Mouse (Mus musculus) C2C12 (cell line): ENCODE measurements around the gene C4b. TPM values are rescaled to one million over a fixed set of nuclear protein-coding genes. Genes with fewer than 3 reads are reported as not detected.
"Not testable (repeated sequence)": the region's sequence is repeated elsewhere in the genome, so short reads cannot be mapped to it uniquely, and the experiment has no call there.

Experiments
- H3K27me3 ChIP-seq: one replicate; pipeline ENCODE4 v1.6.1; 2011; ENCODE audit not compliant: control insufficient read depth, insufficient read depth, insufficient read length
- H3K36me3 ChIP-seq: one replicate; pipeline ENCODE4 v1.6.1; 2011; ENCODE audit not compliant: control insufficient read depth, insufficient read depth
- H3K4me3 ChIP-seq: one replicate; pipeline ENCODE4 v1.5.1; 2011; ENCODE audit warnings: mild to moderate bottlenecking, control low read depth; ENCODE audit not compliant: poor library complexity, insufficient read depth, severe bottlenecking
- H3K79me2 ChIP-seq: one replicate; pipeline ENCODE4 v1.6.1; 2011; ENCODE audit not compliant: control insufficient read depth, insufficient read depth
- H3K79me3 ChIP-seq: one replicate; pipeline ENCODE4 v1.6.1; 2011; ENCODE audit warnings: low read depth, control low read depth
- H3ac ChIP-seq: one replicate; pipeline ENCODE3; 2011; ENCODE audit warnings: low read depth; ENCODE audit not compliant: control insufficient read depth, insufficient read length
- CEBPB ChIP-seq: IDR thresholded peaks from one replicate; pipeline ENCODE4 v1.6.1; 2011; ENCODE audit warnings: low read depth, mild to moderate bottlenecking, control low read depth, moderate library complexity
- CTCF ChIP-seq: IDR thresholded peaks from one replicate; pipeline ENCODE4 v1.5.1; 2011; ENCODE audit not compliant: control insufficient read depth, insufficient read depth, insufficient read length
- FOSL1 ChIP-seq: IDR thresholded peaks from one replicate; pipeline ENCODE4 v1.8.0; 2011; ENCODE audit warnings: mild to moderate bottlenecking, low read length; ENCODE audit not compliant: poor library complexity, insufficient read depth, severe bottlenecking
- MAX ChIP-seq: IDR thresholded peaks from one replicate; pipeline ENCODE4 v1.6.1; 2011; ENCODE audit warnings: mild to moderate bottlenecking, control low read depth
- MYOD1 ChIP-seq: IDR thresholded peaks from one replicate; pipeline ENCODE4 v1.6.1; 2011; ENCODE audit warnings: low read depth; ENCODE audit not compliant: control insufficient read depth, insufficient read length
- MYOG ChIP-seq: IDR thresholded peaks from one replicate; pipeline ENCODE4 v1.6.1; 2011; ENCODE audit not compliant: control insufficient read depth, insufficient read length; ENCODE audit errors: extremely low read depth
- USF1 ChIP-seq: IDR thresholded peaks from one replicate; pipeline ENCODE4 v1.6.1; 2011; ENCODE audit warnings: low read depth, mild to moderate bottlenecking, control low read depth, moderate library complexity
- polyA plus RNA-seq: library from polyadenylated mRNA; unstranded; fragments of >200 nt; fragmentation: generic; extraction: Trizol; gene quantifications from one replicate; pipeline ENCODE4 v1.2.1, GENCODE M21; 2012; ENCODE audit warnings: missing spikeins

C4b gene
- polyA plus RNA-seq, 1 experiment, result not detected

DNA sequence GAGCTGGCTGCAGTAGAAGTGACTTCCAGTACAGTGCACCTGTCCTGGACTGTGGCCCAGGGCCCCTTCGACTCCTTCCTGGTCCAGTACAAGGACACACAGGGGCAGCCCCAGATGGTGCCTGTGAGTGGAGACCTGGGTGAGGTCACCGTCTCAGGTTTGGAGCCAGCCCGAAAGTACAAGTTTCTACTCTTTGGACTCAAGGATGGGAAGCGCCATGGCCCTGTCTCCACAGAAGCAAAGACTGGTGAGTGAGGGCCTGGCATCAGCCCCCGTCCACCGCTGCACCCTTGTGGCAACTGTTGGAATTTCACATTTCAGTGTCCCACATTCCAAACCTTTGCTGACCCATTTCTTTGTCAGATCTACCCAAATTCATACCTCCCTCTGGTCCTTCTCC is 30.7 kb downstream of the C4b start:
- Histone ChIP-seq H3K36me3 (no peaks in the 10 kb centered on the region), H3K4me3 (no peak overlapping the region), H3K79me3 (no peaks in the 10 kb centered on the region), H3K79me2 (no peaks in the 10 kb centered on the region), H3K27me3 (peaks cover 28% of the 10 kb centered on the region), H3ac (no peak overlapping the region)
- TF ChIP-seq MAX (no peak), MYOG (no peak), MYOD1 (no peak), CTCF (no peak), USF1 (no peak), FOSL1 (no peak), CEBPB (no peak)

DNA sequence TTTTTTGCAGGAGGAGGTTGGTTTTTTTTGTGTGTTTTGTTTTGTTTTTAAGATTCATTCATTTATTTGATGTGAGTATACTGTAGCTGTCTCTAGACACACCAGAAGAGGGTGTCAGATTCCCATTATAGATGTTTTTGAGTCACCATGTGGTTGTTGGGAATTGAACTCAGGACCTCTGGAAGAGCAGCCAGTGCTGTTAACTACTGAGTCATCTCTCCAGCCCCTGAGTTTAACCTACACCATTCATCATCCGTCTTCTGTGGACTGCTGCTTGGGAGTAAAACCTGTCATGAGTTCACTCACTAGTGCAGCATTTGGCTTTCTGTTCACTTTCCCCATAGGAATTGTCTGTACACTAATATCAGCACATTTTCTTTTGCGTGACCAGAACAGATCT is 37.2 kb downstream of the C4b start:
- H3ac ChIP-seq, H3K79me3 ChIP-seq, H3K79me2 ChIP-seq, H3K4me3 ChIP-seq, H3K36me3 ChIP-seq: not testable (repeated sequence)
- H3K27me3 ChIP-seq, result peaks cover 20% of the 10 kb centered on the region

DNA sequence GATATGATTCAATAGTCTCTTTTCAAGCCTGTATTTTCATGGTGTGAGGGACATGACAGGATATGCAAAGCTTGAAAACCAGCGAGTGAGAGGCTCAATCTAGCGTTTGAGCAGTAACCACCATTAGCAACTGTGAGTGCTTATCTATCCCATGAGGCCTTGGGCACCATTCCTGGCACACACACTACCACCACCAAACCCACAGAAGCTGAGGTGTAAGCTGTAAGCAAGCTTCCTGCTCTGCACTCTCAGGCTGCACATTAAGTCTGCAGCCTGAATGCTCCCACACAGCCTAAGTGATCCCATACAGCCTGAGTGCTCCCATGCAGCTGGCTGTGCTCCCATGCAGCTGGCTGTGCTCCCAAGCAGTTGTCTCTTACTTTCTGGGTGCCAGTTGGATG is 43.0 kb downstream of the C4b start:
- H3K79me3 ChIP-seq, result no peaks in the 10 kb centered on the region
- TF ChIP-seq MYOD1 (no peak), CTCF (no peak)

DNA sequence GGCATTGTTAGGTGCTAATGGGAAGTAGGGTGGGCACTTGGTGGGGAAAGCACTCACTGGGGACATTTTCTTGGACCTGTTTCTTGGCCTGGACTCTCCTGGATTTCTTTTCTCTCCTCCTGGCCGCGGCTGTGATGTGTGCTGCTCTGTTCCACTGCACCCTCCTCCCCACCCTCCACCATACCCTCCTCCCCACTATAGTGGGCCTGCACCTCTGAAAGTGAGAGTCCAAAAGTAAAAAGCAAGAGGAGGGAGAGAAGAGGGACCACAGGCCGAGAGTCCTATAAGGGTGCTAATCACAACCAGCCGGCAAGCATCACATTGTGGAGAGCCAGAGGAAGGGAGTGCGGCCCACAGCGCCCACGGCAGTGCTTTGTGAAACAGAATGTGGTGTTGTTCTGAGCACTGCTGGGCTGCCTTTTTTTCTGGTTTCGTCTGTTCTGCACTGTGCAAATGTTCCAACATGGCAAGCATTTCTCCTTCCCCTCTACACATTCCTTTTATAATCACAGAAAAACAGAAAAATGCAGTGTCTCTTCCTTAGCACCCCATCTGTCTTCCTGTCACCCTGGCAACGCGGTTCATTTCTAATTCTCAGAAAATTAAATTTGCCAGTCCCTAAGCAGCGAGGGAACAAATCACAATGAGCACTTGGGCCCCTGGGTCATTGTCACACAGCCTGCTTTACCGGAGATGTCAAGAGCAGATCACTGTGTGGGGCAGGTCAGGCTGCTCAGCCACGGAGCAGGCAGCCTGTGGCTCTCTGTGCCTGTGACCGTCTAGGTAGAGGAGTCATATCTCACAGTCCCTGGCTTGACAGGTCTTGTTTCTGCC is 43.9 kb downstream of the C4b start:
- H3K79me2 ChIP-seq, result no peaks in the 10 kb centered on the region
- H3K36me3 ChIP-seq, result no peaks in the 10 kb centered on the region
- TF ChIP-seq CEBPB (no peak), USF1 (no peak), MAX (no peak), MYOG (no peak), MYOD1 (no peak), CTCF (no peak), FOSL1 (no peak)
- H3ac ChIP-seq, result no peak overlapping the region
- H3K79me3 ChIP-seq, result no peaks in the 10 kb centered on the region
- peaks cover 64% of the 10 kb centered on the region for H3K27me3 ChIP-seq
- H3K4me3 ChIP-seq, result no peak overlapping the region

More for the DNA sequence above, 43.0 kb downstream of the C4b start:
- no peak overlapping the region for H3K4me3 ChIP-seq
- H3K36me3 ChIP-seq, result no peaks in the 10 kb centered on the region
- no peak overlapping the region for H3ac ChIP-seq
- H3K27me3 ChIP-seq, result peaks cover 60% of the 10 kb centered on the region
- no peaks in the 10 kb centered on the region for H3K79me2 ChIP-seq

DNA sequence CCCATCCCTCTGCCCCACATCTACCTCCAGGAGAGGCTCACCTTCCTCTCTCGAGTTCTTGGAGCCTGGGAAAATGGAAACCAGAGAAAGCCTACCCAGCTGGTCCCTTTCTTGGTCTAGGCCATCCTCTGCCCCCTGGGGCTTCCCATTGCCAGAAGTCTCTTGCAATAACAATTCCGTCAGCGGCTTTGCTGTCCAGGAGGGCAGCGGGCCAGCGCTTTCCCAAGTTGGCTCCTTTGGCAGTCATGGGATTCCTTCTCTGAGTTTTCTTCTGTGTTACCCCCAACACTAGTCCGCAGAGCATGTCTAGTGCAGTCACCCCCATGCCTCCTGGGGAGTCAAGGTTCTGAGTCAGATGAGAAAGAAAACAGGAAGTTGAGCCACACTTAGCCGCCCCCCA is 50.8 kb downstream of the C4b start:
- no peak overlapping the region for H3K4me3 ChIP-seq
- H3ac ChIP-seq, result no peak overlapping the region
- no peaks in the 10 kb centered on the region for H3K79me2 ChIP-seq
- peaks cover 74% of the 10 kb centered on the region for H3K27me3 ChIP-seq
- TF ChIP-seq CEBPB, result no peak
- H3K36me3 ChIP-seq, result no peaks in the 10 kb centered on the region
- H3K79me3 ChIP-seq, result no peaks in the 10 kb centered on the region

DNA sequence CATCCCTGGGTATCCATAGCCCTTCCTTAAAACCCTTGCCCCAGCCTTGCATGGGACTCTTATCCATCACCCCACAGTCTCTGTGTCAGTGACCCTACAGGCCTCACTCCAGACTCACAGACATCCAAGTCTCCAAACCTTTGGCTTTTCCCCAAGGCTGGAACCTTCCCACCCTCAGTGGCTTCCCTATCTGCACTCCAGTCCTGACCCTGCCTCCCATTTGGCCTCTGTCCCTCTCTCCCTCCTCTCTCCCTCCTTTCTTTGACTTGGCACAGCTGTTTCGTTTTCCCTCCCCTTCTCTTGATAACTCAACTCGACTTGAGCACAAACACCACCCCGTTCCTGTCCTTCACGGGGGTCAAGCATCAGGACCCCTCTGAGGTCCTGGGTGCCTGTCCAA is 53.2 kb downstream of the C4b start:
- Histone ChIP-seq H3K27me3 (peaks cover 63% of the 10 kb centered on the region), H3K79me3 (no peaks in the 10 kb centered on the region), H3K36me3 (no peaks in the 10 kb centered on the region), H3K4me3 (no peak overlapping the region), H3ac (no peak overlapping the region), H3K79me2 (no peaks in the 10 kb centered on the region)
- TF ChIP-seq USF1, result no peak
- no peak for TF ChIP-seq CTCF
- TF ChIP-seq MAX, result no peak
- no peak for TF ChIP-seq FOSL1
- no peak for TF ChIP-seq MYOD1
- no peak for TF ChIP-seq CEBPB
- TF ChIP-seq MYOG, result no peak
